Mouse (Mus musculus) cerebellum, adult 2 months (tissue): ENCODE data around the gene Khsrp.

Experiments used
- CTCF ChIP-seq: fragments of 200-500 bp; IDR thresholded peaks from 2 replicates; pipeline ENCODE4 v1.5.1; 2011; ENCODE audit warnings: low read depth, mild to moderate bottlenecking, control low read depth, low read length, moderate library complexity, borderline replicate concordance; ENCODE audit not compliant: insufficient read depth
- POLR2A ChIP-seq: fragments of 200-500 bp; IDR thresholded peaks from 2 replicates; pipeline ENCODE4 v1.6.1; 2011; ENCODE audit warnings: low read length, control low read depth, borderline replicate concordance; ENCODE audit not compliant: insufficient read depth

GRCm38 (mm10) chr17:56976531-56977390 is 54.6 kb downstream of the Khsrp start:
- no peak for TF ChIP-seq POLR2A
- no peak for TF ChIP-seq CTCF
